Mouse (Mus musculus): ENCODE results near the gene Slc51b. TPM values are rescaled to one million over a fixed set of nuclear protein-coding genes. Genes with fewer than 3 reads are reported as not detected.

Gene Slc51b
- polyA plus RNA-seq, 1 experiment from 2014 or later, result not detected

GRCm38 (mm10) chr9:65424393-65424792 is 1.6 kb upstream of the Slc51b start:
- WGBS, result 28% methylated on average over 3 of the region's 3 CpGs
- no peaks in the 10 kb centered on the region for H3K36me3 ChIP-seq (ENCODE audit: control insufficient read depth, insufficient read depth, low read length)
- no peak overlapping the region for H3K9ac ChIP-seq (ENCODE audit: low read length)
- no peak overlapping the region for H3K4me2 ChIP-seq (replicated peaks; ENCODE audit: low read depth)
- no peaks in the 10 kb centered on the region for H3K4me1 ChIP-seq (replicated peaks; ENCODE audit: control insufficient read depth, insufficient read depth)
- no peak overlapping the region for H3K27ac ChIP-seq (replicated peaks)
- no peaks in the 10 kb centered on the region for H3K27me3 ChIP-seq (ENCODE audit: control insufficient read depth, insufficient read depth, low read length)
- no peak for DNase-seq (ENCODE audit: low spot score)
- no peak overlapping the region for H3K4me3 ChIP-seq (ENCODE audit: low read depth, low read length)
- no peaks in the 10 kb centered on the region for H3K9me3 ChIP-seq (ENCODE audit: control insufficient read depth, low read length)
- TF ChIP-seq CTCF (IDR thresholded peaks at IDR 0.05; ENCODE audit: low read depth), result no peak
- no peak for TF ChIP-seq EP300 (optimal IDR thresholded peaks at IDR 0.05)
- peak; percentile 72 for ATAC-seq (ENCODE audit: low FRiP score, low TSS enrichment)

- H3K4me3 ChIP-seq (ENCODE audit: low read depth, low read length), result no peak overlapping the region
- no peak for DNase-seq (ENCODE audit: low spot score)
- H3K36me3 ChIP-seq (ENCODE audit: control insufficient read depth, insufficient read depth, low read length), result no peaks in the 10 kb centered on the region
- H3K4me2 ChIP-seq (replicated peaks; ENCODE audit: low read depth), result no peak overlapping the region
- TF ChIP-seq EP300 (optimal IDR thresholded peaks at IDR 0.05) (no peak), CTCF (IDR thresholded peaks at IDR 0.05; ENCODE audit: low read depth) (peak; percentile 28; the same call in 1 of the 2 replicates)
- H3K9ac ChIP-seq (ENCODE audit: low read length), result no peak overlapping the region
- ATAC-seq (ENCODE audit: low FRiP score, low TSS enrichment), result no peak
- H3K27ac ChIP-seq (replicated peaks), result no peak overlapping the region
- no peaks in the 10 kb centered on the region for H3K4me1 ChIP-seq (replicated peaks; ENCODE audit: control insufficient read depth, insufficient read depth)
- WGBS, result 64% methylated on average over 3 of the region's 3 CpGs
- H3K27me3 ChIP-seq (ENCODE audit: control insufficient read depth, insufficient read depth, low read length), result no peaks in the 10 kb centered on the region
- H3K9me3 ChIP-seq (ENCODE audit: control insufficient read depth, low read length), result no peaks in the 10 kb centered on the region
Observed at GRCm38 (mm10) chr9:65419633-65420032, 3.1 kb downstream of the Slc51b start.

- DNase-seq (ENCODE audit: low spot score) (no peak), ATAC-seq (ENCODE audit: low FRiP score, low TSS enrichment) (no peak)
- Histone ChIP-seq H3K9ac (ENCODE audit: low read length) (no peak overlapping the region), H3K4me1 (replicated peaks; ENCODE audit: control insufficient read depth, insufficient read depth) (no peaks in the 10 kb centered on the region), H3K9me3 (ENCODE audit: control insufficient read depth, low read length) (no peaks in the 10 kb centered on the region), H3K27me3 (ENCODE audit: control insufficient read depth, insufficient read depth, low read length) (no peaks in the 10 kb centered on the region), H3K27ac (replicated peaks) (no peak overlapping the region), H3K4me3 (ENCODE audit: low read depth, low read length) (no peak overlapping the region), H3K4me2 (replicated peaks; ENCODE audit: low read depth) (no peak overlapping the region), H3K36me3 (ENCODE audit: control insufficient read depth, insufficient read depth, low read length) (no peaks in the 10 kb centered on the region)
- 43% methylated on average over 3 of the region's 3 CpGs for WGBS
- TF ChIP-seq CTCF (IDR thresholded peaks at IDR 0.05; ENCODE audit: low read depth), result peak; percentile 61
- no peak for TF ChIP-seq EP300 (optimal IDR thresholded peaks at IDR 0.05)
Observed at GRCm38 (mm10) chr9:65417738-65418137, 5.0 kb downstream of the Slc51b start.

- no peaks in the 10 kb centered on the region for H3K9me3 ChIP-seq (ENCODE audit: control insufficient read depth, low read length)
- no peak overlapping the region for H3K9ac ChIP-seq (ENCODE audit: low read length)
- no peaks in the 10 kb centered on the region for H3K27me3 ChIP-seq (ENCODE audit: control insufficient read depth, insufficient read depth, low read length)
- H3K27ac ChIP-seq (replicated peaks), result no peak overlapping the region
- no peak overlapping the region for H3K4me2 ChIP-seq (replicated peaks; ENCODE audit: low read depth)
- no peak overlapping the region for H3K4me3 ChIP-seq (ENCODE audit: low read depth, low read length)
- ATAC-seq (ENCODE audit: low FRiP score, low TSS enrichment) (no peak), DNase-seq (ENCODE audit: low spot score) (no peak)
- no peaks in the 10 kb centered on the region for H3K36me3 ChIP-seq (ENCODE audit: control insufficient read depth, insufficient read depth, low read length)
- H3K4me1 ChIP-seq (replicated peaks; ENCODE audit: control insufficient read depth, insufficient read depth), result no peaks in the 10 kb centered on the region
- WGBS, result 54% methylated on average over 3 of the region's 3 CpGs
- no peak for TF ChIP-seq EP300 (optimal IDR thresholded peaks at IDR 0.05)
- TF ChIP-seq CTCF (IDR thresholded peaks at IDR 0.05; ENCODE audit: low read depth), result no peak
Observed at GRCm38 (mm10) chr9:65411326-65411725, 11.4 kb downstream of the Slc51b start.

- no peak overlapping the region for H3K27ac ChIP-seq (replicated peaks)
- ATAC-seq (ENCODE audit: low FRiP score, low TSS enrichment) (no peak), DNase-seq (ENCODE audit: low spot score) (no peak)
- WGBS, result 87% methylated on average over 8 of the region's 8 CpGs
- no peaks in the 10 kb centered on the region for H3K27me3 ChIP-seq (ENCODE audit: control insufficient read depth, insufficient read depth, low read length)
- no peaks in the 10 kb centered on the region for H3K36me3 ChIP-seq (ENCODE audit: control insufficient read depth, insufficient read depth, low read length)
- H3K9me3 ChIP-seq (ENCODE audit: control insufficient read depth, low read length), result no peaks in the 10 kb centered on the region
- no peaks in the 10 kb centered on the region for H3K4me1 ChIP-seq (replicated peaks; ENCODE audit: control insufficient read depth, insufficient read depth)
- H3K4me2 ChIP-seq (replicated peaks; ENCODE audit: low read depth), result no peak overlapping the region
- no peak overlapping the region for H3K9ac ChIP-seq (ENCODE audit: low read length)
- TF ChIP-seq EP300 (optimal IDR thresholded peaks at IDR 0.05) (no peak), CTCF (IDR thresholded peaks at IDR 0.05; ENCODE audit: low read depth) (no peak)
- H3K4me3 ChIP-seq (ENCODE audit: low read depth, low read length), result no peak overlapping the region
Observed at GRCm38 (mm10) chr9:65410378-65410777, 12.4 kb downstream of the Slc51b start.

GRCm38 (mm10) chr9:65408871-65409295 is 13.9 kb downstream of the Slc51b start:
- peak; percentile 74 for DNase-seq (ENCODE audit: low spot score)
- TF ChIP-seq EP300 (optimal IDR thresholded peaks at IDR 0.05) (no peak), CTCF (IDR thresholded peaks at IDR 0.05; ENCODE audit: low read depth) (no peak)
- peak; percentile 96 for ATAC-seq (ENCODE audit: low FRiP score, low TSS enrichment)

More at GRCm38 (mm10) chr9:65408871-65409295, 13.9 kb downstream of the Slc51b start:
- Histone ChIP-seq H3K36me3 (ENCODE audit: control insufficient read depth, insufficient read depth, low read length) (no peaks in the 10 kb centered on the region), H3K27me3 (ENCODE audit: control insufficient read depth, insufficient read depth, low read length) (no peaks in the 10 kb centered on the region), H3K4me2 (replicated peaks; ENCODE audit: low read depth) (no peak overlapping the region), H3K27ac (replicated peaks) (no peak overlapping the region), H3K4me3 (ENCODE audit: low read depth, low read length) (no peak overlapping the region), H3K9ac (ENCODE audit: low read length) (no peak overlapping the region), H3K9me3 (ENCODE audit: control insufficient read depth, low read length) (no peaks in the 10 kb centered on the region), H3K4me1 (replicated peaks; ENCODE audit: control insufficient read depth, insufficient read depth) (0 out of 2 replicates have a peak, but pooled peaks cover 4% of the 10 kb centered on the region)
- 45% methylated on average over 5 of the region's 5 CpGs for WGBS

Measured in stomach, postnatal 0 days (tissue).